Mouse (Mus musculus): ENCODE measurements around the gene Fam170b. TPM values are rescaled to one million over a fixed set of nuclear protein-coding genes. Genes with fewer than 3 reads are reported as not detected.

The Fam170b gene
- polyA plus RNA-seq, 2 experiments from 2014 or later, result not detected

DNA sequence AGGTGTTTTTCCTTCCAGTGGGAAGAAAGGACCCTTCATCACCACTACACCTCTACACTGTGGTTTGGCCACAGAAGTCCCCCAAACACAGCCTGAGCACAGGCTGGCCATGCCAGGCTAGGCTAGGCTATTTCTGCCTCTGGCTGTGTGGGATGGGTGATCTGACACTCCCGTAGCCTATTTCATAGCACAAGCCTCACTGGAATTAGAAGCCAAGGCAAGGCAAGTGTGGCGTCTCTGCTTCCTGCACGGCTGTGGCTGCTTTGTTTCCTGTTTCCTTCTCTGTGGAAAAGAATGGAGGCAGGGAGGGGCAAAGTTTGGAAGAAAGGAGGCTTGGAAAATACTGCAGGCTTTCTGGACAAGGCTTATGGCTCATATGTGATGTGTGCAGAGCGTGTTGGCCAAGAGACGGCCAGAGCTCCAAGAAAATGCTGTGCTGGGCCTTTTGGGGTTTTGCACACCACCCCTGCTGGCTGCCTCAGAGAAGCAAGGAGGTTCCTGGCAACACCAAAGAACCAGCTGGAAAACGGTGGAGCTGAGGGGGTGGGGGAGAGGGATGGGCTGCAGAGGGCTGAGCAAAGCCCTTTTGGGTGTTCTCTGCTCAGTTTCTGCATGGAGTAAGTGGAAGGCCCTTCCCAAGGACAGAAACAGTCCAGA lies 5.6 kb upstream of the Fam170b start:
- ATAC-seq, result no peak

DNA sequence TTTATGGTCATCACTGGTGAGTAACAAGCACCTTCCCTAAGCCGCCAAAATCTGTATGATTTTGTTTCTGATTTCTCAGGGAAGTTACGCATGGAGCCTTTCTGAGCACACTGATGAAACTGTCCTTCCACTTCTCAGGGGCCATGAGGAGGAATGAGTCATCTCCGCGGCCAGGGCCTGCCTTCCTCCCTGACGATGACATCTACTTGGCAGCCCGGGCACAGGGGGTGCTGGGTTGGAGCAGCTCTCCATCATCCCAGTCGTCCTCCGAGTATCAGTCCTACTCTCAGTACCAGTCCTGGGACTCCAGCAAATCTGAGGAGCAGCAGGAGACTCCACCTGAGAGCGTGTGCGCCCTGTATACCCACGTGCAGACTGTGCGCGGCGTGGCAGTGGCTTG lies 1.4 kb downstream of the Fam170b start:
- no peak for ATAC-seq

DNA sequence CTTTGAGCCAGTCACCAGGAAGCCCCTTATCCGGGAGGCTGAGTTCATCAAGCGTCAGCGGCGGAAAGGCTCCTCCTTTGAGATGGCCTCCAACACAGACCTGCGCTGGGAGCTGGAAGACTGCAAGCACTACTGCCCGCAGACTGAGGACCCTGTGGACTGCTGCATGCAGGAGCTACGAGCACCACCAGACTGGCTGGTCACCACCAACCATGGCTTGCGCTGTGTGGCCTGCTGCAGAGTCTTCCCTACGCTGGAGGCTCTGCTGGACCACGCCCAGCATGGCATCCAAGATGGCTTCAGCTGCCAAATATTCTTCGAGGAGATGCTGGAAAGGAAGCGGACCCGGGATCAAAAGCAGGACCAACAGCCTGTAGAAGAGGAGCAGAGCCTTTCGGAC lies 1.8 kb downstream of the Fam170b start:
- no peak for ATAC-seq

DNA sequence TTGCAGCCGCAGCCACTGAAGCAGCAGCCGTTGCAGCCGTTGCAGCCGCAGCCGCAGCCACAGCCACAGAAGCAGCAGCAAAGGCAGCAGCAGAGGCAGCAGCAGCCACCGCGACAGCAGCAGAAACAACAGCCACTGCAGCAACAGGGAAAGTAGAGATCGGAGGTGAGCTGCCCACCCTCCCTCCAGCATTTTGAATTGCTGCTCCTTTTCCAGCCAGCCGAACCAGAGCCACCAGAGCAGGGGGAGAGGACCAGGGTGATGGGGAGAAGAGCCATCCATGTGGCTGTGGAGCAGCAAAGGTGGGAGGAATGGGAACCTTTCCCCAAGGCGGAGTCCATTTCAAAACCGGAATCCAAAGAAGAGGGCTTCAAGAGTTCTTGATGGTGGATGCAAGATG lies 2.4 kb downstream of the Fam170b start:
- ATAC-seq, result no peak

DNA sequence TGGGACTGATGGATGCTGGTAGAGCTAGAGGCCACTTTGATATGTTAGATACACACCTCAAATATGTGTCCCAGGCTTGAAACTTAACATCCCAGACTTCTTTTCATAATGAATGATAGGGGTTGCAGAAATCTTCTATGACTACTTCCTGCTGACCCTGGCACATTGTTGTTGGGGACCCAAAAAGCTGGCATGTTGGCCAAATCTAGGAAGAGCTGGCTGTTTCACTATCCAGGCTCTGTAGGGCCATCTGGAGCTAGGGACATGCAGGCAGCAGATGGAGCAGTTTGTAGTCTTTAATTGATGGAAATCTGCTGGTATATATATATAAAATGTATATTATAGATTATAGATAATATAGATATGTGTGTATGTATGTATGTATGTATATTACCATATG lies 8.3 kb downstream of the Fam170b start:
- ATAC-seq, result no peak

DNA sequence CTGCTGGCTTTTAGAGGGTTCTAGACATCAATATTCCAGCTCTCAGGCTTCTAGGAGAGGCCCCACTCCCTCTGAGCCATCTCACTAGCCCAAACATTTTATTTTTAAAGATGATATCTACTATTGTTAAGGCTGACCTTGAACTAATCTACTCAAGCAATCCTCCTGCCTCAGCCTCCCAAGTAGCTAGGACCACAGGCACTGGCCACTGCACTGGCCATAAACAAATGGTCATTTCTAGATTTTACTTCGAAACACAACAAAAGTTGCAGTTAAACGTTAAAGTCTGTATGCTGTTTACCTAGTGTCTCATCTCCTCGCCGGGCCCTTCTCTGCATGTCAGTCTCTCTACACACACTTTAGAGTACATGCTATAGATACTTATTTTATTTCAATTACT lies 20.3 kb downstream of the Fam170b start:
- ATAC-seq, result no peak

DNA sequence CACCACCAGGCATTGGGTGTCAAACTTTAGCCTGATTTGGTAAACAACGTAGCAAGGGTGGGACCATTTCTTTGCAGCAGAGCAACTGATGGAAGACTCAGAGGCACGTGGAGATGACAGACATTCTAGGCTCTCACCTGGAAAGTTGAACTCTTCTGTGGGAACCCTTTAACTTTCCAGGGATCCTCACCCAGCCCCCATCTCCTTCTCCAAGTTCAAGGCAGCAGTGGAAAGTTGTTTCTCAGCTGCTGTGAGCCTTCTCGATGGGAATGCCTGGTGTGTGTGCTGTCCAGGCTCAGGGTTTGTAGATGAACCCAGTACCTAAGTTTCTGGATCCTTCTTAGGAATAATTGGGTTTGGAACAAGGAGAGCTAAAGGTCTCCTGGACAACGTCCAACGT lies 22.5 kb downstream of the Fam170b start:
- ATAC-seq, result no peak

DNA sequence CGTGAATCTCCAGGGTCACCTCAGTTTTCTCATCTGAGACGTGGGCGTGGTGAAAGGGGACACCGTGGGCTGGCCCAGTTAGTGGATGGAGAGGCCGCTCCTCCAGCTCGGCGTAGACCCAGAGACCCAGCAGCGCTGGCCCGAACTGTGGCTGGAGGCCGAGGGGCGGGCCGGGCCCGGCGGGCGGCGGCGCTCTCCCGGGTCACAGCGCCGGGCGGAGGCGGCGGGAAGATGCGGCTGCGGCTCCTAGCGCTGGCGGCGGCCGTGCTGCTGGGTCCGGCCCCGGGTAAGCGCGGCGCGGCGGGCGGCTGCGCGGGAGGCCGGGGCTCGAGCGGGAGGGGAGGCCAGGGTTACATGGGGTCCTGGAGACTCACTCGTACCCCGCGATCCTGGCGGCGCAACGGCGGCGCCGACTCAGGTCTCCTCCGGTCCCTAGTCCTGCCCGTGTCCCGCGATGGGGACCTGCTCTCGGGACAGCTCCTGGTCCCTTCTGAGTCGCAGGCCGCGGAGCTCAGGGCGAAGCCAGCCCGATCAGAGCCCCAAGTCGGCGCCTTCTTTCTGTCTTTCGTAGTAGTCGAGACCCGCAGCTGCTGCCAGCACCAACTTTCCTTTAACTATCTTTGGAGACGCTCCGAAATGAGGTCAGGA lies 23.0 kb downstream of the Fam170b start, which contains the start of gene Vstm4:
Gene Vstm4, plus strand, starts transcription at position 76 of the 648 bp plus-strand sequence.
- ATAC-seq, result no peak

DNA sequence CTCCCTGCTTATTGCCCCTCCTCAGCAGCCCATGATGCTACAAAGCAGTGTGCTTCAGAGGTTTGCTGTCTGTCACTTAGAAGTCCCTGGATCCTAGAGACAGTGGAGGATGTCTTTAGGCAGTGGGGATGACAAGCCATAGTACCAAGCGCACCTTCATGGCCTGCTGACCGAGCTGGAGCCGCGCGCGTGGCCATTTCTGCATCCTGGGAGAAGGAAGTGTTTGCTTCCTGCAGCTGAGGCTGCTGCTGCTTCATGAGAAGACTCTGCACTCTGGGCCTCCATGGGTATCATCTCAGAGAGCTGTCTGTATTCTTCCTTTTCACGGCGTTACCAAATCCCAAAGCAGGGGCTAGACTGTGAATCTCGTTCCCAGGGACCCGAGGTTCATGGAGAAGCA lies 24.6 kb downstream of the Fam170b start:
- ATAC-seq, result no peak

DNA sequence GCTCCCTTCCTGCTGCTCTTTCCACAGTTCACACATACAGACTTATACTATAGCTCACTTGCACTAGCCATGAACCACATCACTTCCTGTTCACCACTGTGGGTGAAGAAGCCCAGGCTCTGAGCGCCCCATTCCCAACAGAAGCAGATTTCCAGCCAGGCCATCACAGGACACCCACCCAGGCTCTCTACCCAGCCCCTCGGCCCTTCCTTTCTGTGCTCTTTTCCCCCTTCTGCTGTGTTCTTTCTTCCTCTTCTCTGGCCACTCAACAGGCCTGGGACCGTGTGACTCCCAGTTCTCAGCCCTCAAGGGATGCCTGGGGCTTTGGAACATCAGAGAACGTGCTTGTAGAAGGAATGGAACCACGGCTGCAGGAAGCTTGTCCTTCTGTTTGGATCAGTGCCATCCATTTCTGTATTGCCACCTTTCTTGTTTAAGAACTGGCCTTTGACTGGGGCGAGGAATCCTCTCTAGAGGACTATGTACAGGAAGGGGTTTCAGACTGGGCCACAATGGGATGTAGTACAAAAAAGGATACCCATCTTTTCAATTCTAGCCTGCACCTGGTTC lies 25.3 kb downstream of the Fam170b start:
- no peak for ATAC-seq

DNA sequence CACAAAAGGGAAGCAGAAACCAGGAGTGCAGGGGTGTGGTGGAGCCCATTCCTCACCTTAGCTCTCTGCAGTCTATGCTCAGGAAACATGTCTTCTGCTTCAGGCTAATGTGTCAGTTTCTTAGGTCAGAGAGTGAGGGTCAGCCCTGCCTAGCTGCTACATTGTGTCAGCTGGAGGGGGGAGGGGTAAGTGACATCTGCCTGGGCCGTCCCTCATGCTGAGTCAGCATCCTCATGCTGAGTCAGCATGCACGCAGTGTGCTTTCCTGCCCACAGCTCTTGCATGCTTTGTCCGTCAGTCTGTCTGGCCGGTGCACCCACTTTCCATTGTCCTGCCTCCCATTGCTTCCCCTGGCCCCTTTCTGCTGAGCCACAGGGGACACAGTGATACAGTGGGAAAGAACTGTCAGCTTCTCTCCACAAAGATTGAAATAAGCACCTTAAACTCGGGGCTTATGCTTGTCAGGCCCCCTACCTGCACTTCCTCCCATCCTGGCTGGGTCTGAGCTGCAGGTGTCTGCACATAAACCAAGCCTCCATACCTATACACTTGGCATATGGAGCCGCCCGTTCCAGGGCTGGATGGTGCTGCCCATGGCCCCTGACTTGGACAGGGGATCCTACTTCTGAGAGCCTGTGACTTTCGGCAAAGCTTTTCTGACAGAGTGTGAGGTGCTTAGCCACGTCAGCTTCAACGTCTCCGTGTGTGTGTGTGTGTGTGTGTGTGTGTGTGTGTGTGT lies 26.2 kb downstream of the Fam170b start:
- no peak for ATAC-seq

DNA sequence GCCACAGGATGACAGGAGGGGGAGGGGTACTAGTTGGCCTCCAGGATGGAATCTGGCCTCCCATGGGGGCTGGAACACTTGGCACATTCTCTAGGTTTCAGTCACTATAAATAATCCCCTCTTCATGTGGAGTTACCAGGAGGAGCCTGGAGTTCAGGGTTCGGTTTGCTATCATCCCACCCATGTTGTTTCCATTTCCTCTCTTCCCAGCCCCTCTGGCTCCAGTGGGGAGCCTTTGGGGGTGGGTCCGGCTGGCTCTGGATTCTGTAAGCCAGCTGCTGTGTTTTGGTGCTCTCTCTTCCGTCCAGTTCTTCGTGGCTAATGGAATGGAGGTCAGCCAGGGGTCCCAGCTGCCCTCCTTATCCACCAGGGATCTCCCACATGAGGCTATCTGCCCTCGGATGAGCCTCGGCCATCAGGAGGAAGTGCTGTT lies 27.4 kb downstream of the Fam170b start:
- ATAC-seq, result no peak

DNA sequence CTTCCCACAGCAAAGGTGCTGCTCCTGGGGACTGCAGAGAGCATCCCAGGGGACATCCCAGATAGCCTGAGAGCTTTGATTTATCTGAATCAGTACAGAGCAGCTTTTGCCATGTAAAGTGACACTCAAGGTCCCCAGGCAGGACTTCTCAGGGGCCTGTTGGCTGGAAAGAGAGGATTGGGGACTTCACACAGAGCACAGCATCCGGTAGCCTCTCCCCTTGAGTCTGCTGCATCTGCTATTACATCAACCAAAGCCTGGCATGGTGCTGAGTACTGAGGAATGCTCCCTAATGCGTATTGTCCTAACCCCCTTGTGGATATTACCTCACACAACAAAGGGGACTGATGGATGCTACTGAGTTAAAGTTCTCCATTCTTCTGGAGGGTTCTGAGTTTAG lies 27.9 kb downstream of the Fam170b start:
- no peak for ATAC-seq

DNA sequence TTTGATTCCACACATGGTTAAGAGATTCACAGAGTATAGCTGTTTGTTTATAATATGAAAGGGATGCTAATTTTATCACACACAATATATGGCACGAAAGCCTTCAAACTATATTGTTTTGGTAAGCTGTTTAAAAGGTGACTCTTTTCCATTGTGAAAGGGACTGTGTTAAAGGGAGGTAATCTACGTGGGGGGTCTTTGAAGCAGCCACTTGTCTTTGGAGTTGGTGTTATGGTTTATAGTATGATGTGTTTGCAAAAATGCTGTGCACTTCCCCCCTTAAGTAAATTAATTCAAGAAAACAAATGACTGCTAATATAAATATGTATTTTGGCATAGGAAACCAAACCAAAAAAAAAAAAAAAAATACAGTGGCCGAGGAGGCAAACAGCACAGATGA lies 31.6 kb downstream of the Fam170b start:
- ATAC-seq, result no peak

DNA sequence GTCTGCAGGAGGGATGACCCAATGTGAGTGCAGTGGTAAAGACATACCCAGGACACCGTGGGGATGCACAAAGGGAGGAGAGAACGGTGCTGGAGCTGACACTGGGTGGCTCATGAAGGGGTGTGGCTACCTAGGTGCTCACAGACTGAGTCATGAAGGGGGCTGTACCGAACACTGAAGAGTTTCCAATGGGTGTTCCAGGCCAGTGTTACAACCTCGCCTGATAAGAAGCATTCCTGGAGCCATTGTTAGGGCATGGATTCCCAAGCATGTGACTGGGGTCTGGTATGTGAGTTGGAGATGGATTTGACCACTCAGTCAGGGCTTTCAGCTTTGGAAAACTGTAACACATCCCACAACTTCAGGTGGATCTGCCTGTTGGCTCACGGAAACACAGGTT lies 38.2 kb downstream of the Fam170b start:
- ATAC-seq, result no peak

DNA sequence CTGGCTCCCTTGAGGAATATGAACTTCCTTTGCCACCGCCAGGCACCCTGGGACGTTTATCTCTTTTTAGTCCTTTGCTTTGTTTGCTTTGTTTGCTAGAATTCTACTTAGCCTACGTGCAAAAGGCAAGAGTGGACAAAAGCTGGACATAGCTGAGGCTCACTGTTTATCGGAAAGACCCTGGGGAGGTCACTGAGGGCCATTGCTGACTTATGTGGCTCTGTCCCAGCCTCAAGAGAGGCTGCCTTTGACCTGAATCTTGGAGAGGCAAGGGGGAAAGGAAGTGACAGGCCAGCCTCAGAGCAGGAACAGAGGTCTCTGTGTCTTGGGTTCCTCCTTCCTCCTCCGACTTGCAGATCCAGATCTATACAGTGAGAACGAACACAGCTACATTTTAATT lies 43.8 kb downstream of the Fam170b start:
- ATAC-seq, result no peak

DNA sequence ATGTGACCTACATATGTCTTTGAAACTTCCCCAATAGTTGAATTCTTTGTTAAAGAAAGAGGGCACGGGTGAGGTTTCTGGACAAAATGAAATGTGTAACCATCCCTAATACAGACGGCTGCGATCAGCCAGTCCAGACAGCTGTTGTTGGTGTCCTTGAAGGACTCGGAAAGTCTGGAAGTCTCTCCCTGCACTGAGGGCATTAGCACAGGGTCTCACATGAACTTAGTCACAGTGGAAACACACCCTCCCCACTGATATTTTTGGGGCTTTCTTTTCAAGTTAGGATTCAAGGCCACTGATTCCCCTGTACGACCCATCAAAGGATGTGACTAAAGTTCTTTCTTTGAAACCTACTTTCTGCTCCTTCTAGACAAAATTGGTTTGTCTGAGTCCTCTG lies 46.6 kb downstream of the Fam170b start:
- ATAC-seq, result no peak

DNA sequence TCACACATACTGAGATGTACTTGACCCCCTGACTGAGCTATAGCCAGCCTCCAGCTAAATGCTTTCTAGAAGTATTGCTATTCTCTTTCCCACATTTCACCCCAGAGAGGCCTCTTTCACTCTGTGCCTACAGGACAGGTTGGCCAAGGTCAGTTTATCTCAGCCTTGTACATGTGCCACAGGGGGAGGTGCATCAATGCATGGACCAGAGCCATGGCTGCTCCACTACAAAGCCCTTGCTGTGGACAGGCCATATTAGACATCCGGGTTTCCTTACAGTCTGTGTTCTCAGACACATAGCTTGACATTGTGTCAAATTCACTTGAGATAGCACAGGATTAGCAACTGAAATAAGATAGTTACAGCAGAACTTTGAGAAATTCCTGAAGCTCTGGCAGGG lies 47.9 kb downstream of the Fam170b start:
- ATAC-seq, result no peak

Other genes with a start within 250 kb of the Fam170b start
- not detected for gene Prrxl1, start 234.6 kb upstream of the Fam170b start, polyA plus RNA-seq (2017; shearing (Covaris generic))
- not detected for gene 3425401B19Rik, start 148.7 kb upstream of the Fam170b start, polyA plus RNA-seq (2017; shearing (Covaris generic))
- 1 to 10 TPM; 3.7 to 4.9 TPM for gene Tmem273, start 48.0 kb upstream of the Fam170b start, polyA plus RNA-seq (2017; shearing (Covaris generic))
- gene Vstm4, start 22.8 kb downstream of the Fam170b start, polyA plus RNA-seq (2017; shearing (Covaris generic)), result not detected
- not detected for gene Lrrc18, start 157.4 kb downstream of the Fam170b start, polyA plus RNA-seq (2017; shearing (Covaris generic))

Measured in CD4-positive, CD25-positive, alpha-beta regulatory T cell, adult 4 months (primary cell).